Mouse (Mus musculus) layer of hippocampus, postnatal 25 days (tissue): ENCODE measurements at regions not wholly inside any gene's neighbourhood (a gene's known extent, or its start where the extent isn't known, plus 50 kb on each side); places are given as distances from the start of the nearest gene placed in this dataset.
"Not testable (repeated sequence)": the region's sequence is repeated elsewhere in the genome, so short reads cannot be mapped to it uniquely, and the experiment has no call there.

Experiments
- DNase-seq, 2 experiments: peaks; one replicate each; pipeline ENCODE4 v3.0.0; 2022; ENCODE audit warnings: mixed read lengths in 2 of 2, low spot score in 1 of 2; ENCODE audit errors: extremely low spot score in 1 of 2

DNA sequence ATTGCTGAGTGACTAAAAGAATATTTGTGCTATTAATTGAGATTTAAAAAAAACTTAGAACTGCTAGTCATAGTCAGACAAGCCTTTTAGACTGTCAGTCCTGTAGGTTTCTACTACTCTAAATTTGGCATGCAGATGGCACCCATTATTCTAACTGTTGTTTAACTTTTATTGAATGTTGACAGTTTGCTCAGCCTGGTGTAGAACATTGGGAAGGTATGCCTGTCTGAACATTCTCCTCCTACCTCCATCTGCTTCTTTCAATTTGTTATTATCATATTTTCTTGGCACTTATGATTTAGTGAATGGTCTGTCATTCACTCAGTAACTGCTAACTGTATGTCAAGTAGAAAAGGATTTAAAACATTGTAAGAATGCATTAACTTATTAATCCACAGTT lies 130.9 kb downstream of the Gmnc start:
- DNase-seq, result no peak

DNA sequence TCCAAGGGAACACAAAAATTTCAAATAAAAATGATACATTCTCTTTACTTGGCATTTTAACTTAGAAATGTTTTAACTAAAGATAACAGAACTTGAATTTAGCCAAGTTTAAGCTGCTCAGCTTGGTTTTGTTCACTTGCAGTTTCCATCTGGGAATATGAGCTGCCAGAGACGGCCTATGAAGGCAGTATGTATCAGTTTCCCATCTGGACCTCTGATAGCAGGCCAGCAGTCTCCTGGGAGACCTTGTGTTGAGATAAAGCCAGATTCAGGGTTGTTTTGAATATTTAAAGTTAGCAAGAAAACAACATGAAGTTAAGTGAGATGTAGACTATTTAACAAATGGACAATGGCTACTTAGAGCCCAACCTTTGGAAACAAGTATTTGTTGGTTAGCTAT lies 142.3 kb downstream of the Gmnc start:
- peak in 1 of 2 experiments; percentile 22 for DNase-seq

DNA sequence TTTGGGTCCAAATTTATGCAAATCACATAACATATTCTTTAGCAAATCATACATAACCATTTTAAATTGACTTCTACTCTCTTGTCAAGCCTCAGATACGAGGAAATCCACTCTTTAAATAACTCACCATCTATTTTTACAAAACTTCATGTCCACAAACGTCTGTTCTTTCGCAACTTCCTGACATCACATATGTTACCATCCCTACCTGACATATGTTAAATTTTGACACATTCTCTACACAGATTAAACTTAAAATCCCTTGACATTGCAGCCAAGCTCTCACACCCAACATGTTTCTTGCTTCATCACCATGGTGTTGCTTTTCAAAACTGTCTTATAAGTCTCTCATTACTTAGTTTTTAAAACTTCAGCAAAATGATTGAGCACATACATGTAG lies 164.4 kb downstream of the Gmnc start:
- no peak for DNase-seq

DNA sequence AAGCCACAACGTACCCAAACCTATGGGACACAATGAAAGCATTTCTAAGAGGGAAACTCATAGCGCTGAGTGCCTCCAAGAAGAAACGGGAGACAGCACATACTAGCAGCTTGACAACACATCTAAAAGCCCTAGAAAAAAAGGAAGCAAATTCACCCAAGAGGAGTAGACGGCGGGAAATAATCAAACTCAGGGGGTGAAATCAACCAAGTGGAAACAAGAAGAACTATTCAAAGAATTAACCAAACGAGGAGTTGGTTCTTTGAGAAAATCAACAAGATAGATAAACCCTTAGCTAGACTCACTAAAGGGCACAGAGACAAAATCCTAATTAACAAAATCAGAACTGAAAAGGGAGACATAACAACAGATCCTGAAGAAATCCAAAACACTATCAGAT lies 180.3 kb downstream of the Gmnc start:
- DNase-seq, result not testable (repeated sequence)

DNA sequence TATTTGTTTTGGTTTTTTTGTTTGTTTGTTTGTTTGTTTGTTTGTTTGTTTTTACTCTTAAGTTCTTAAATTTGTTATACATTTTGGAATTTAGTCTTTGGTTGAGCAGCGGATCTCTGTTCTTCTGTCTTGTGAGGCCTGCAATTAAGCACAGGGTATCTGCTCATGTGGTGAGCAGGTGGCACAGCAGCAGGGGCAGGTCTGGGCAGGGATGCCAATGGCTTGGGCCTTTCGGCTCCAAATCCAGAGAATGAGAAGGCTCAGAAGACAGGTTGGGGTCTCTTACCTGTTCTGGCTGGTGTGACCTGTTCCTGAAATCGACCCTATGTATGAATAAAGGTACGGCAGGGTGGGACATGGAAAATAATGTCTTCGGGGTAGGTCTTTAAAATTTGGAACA lies 186.0 kb downstream of the Gmnc start:
- no peak for DNase-seq

DNA sequence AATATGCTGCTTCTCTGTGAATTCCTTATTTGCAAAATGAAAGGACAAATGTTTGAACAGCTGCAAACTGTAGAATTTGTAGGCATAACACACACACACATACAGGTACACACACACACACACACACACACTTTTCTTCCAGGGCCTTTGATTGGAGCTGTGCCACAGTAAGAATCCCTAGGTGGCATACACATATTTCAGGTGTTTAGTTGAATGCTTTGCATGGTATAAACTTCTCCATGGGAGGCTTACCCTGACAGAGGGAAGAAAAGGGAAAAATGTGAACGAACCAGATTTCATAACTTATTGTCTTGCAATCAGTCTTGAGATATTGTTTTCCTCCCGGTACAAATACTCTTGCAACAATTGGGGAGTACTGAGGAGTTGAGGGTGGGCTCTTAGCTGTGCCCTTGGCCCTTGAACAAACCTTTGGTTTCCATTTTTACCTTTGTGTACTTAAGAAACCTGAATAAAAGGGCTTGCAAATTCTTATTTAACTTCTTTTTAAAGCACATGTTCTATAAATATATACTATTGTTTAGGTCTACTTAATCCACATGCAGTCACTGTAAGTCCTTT lies 204.3 kb downstream of the Gmnc start:
- DNase-seq, result no peak

DNA sequence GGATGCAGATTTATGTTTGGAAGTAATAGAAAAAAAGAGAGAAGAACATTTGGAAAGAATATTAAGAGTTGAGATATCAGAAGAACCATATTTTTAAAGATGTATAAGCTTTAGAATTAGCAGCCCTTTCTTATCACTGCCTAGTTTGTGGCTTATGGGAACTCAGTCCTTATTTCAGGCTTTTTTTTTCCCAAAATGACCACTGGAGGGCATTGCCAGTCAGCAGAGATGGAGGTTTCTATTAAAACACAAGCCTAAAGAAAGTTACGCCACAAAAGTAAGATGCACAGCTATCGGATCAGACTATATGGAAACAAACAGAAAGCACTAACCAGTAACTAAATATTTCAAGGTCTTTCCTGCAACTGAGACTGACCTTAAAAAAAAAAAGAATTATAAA lies 200.8 kb downstream of the Il1rap start:
- peak in 1 of 2 experiments; percentile 9 for DNase-seq
